Comparison of ENCODE assay signal across 19 mouse cellular contexts in the genomic region with DNA sequence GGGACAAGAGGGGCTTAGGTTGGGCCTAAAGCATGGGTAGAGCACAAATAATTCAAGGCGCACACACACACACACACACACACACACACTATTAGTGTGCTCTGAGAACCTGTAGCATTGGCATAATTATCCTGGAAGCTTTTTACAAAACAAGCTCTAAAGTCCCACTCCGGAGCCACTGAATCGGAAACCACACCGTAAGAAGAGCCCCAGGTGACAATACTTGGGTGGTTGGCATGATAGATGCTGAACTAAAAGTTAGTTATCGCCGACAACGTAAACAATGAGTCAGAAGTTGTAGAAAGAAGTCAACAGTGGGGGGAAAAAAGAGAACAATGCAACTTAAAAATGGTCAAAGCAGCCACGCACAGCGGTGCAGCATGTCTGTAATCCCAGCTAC.
"Had no signal": no experiment of that assay in that cellular context is flagged by ENCODE, and none has a peak within 500 bp of the region (broad histone marks: within the 10 kb centered on the region; RNA-seq: fewer than 3 reads in every experiment).

No protein-coding gene starts in this region.

- DNase-seq: liver, postnatal 0 days; lung, adult 2 months; lung, postnatal 14 days; lung, postnatal 36 days; right cerebral cortex, postnatal 25 days; right cerebral cortex, postnatal 4 days; spleen, adult 18-20 months; thymus, adult 18-20 months; thymus, postnatal 14 days; thymus, postnatal 36 days had no signal

- ATAC-seq: liver, postnatal 0 days; lung, postnatal 0 days; midbrain, embryonic 13.5 days; midbrain, embryonic 15.5 days had no signal

- H3K9ac ChIP-seq: liver, embryonic 15.5 days; liver, postnatal 0 days; lung, embryonic 15.5 days; midbrain, embryonic 13.5 days; midbrain, embryonic 15.5 days; neural tube, embryonic 13.5 days; neural tube, embryonic 15.5 days had no signal

- H3K4me2 ChIP-seq: liver, embryonic 15.5 days; lung, embryonic 15.5 days; midbrain, embryonic 13.5 days; midbrain, embryonic 15.5 days; neural tube, embryonic 13.5 days; neural tube, embryonic 15.5 days had no signal

- H3K36me3 ChIP-seq: midbrain, embryonic 15.5 days had no signal

- H3K27ac ChIP-seq: liver, embryonic 15.5 days; lung, embryonic 15.5 days; macrophage; midbrain, embryonic 13.5 days; midbrain, embryonic 15.5 days; neural tube, embryonic 13.5 days; neural tube, embryonic 15.5 days had no signal

- H3K27me3 ChIP-seq: liver, embryonic 15.5 days; lung, embryonic 15.5 days; megakaryocyte, embryonic 14.5 days; midbrain, embryonic 13.5 days; midbrain, embryonic 15.5 days; neural tube, embryonic 13.5 days; neural tube, embryonic 15.5 days had no signal

- H3K4me3 ChIP-seq: liver, embryonic 15.5 days; lung, embryonic 15.5 days; midbrain, embryonic 13.5 days; midbrain, embryonic 15.5 days; neural tube, embryonic 13.5 days; neural tube, embryonic 15.5 days had no signal

- H3K9me3 ChIP-seq: liver, embryonic 15.5 days; lung, embryonic 15.5 days; megakaryocyte, embryonic 14.5 days; midbrain, embryonic 13.5 days; midbrain, embryonic 15.5 days; neural tube, embryonic 13.5 days; neural tube, embryonic 15.5 days had no signal
